Mouse (Mus musculus): Measurements from ENCODE around the gene Retnla. TPM values are rescaled to one million over a fixed set of nuclear protein-coding genes. Genes with fewer than 3 reads are reported as not detected.
"Not testable (repeated sequence)": the region's sequence is repeated elsewhere in the genome, so short reads cannot be mapped to it uniquely, and the experiment has no call there.

Retnla gene
- polyA plus RNA-seq, 1 experiment from 2014 or later = not detected

- no peak overlapping the region for H3K27ac ChIP-seq (replicated peaks; ENCODE audit: low read depth, low read length)
- no peaks in the 10 kb centered on the region for H3K9me3 ChIP-seq (ENCODE audit: control insufficient read depth, low read length)
- ATAC-seq (ENCODE audit: low read depth) (no peak), DNase-seq (ENCODE audit: low spot score) (no peak)
- H3K9ac ChIP-seq (ENCODE audit: low read depth, low read length) = no peak overlapping the region
- no peaks in the 10 kb centered on the region for H3K27me3 ChIP-seq (replicated peaks; ENCODE audit: control insufficient read depth, insufficient read depth, low read length)
- WGBS = 89% methylated on average over 6 of the region's 6 CpGs
- no peaks in the 10 kb centered on the region for H3K4me1 ChIP-seq (ENCODE audit: control insufficient read depth, insufficient read depth, low read length)
- no peaks in the 10 kb centered on the region for H3K36me3 ChIP-seq (ENCODE audit: control insufficient read depth, insufficient read depth, low read length)
- H3K4me3 ChIP-seq (ENCODE audit: low read depth, low read length) = no peak overlapping the region
- H3K4me2 ChIP-seq (ENCODE audit: low read depth, low read length) = no peak overlapping the region
Observed at GRCm38 (mm10) chr16:48818524-48818923, 23.8 kb upstream of the Retnla start.

GRCm38 (mm10) chr16:48826474-48826873, 15.9 kb upstream of the Retnla start:
- Histone ChIP-seq H3K36me3 (ENCODE audit: control insufficient read depth, insufficient read depth, low read length) (no peaks in the 10 kb centered on the region), H3K27me3 (replicated peaks; ENCODE audit: control insufficient read depth, insufficient read depth, low read length) (no peaks in the 10 kb centered on the region), H3K4me1 (ENCODE audit: control insufficient read depth, insufficient read depth, low read length) (no peaks in the 10 kb centered on the region), H3K9me3 (ENCODE audit: control insufficient read depth, low read length) (no peaks in the 10 kb centered on the region), H3K27ac (replicated peaks; ENCODE audit: low read depth, low read length) (no peak overlapping the region), H3K4me2 (ENCODE audit: low read depth, low read length) (no peak overlapping the region), H3K9ac (ENCODE audit: low read depth, low read length) (no peak overlapping the region), H3K4me3 (ENCODE audit: low read depth, low read length) (no peak overlapping the region)
- no peak for ATAC-seq (ENCODE audit: low read depth)
- WGBS = 87% methylated on average over 3 of the region's 3 CpGs
- no peak for DNase-seq (ENCODE audit: low spot score)

GRCm38 (mm10) chr16:48827625-48828024, 14.7 kb upstream of the Retnla start:
- no peak overlapping the region for H3K9ac ChIP-seq (ENCODE audit: low read depth, low read length)
- H3K4me3 ChIP-seq (ENCODE audit: low read depth, low read length) = no peak overlapping the region
- ATAC-seq (ENCODE audit: low read depth) (no peak), DNase-seq (ENCODE audit: low spot score) (no peak)
- H3K4me1 ChIP-seq (ENCODE audit: control insufficient read depth, insufficient read depth, low read length) = no peaks in the 10 kb centered on the region
- H3K27ac ChIP-seq (replicated peaks; ENCODE audit: low read depth, low read length) = no peak overlapping the region
- no peak overlapping the region for H3K4me2 ChIP-seq (ENCODE audit: low read depth, low read length)
- H3K36me3 ChIP-seq (ENCODE audit: control insufficient read depth, insufficient read depth, low read length) = no peaks in the 10 kb centered on the region
- 41% methylated on average over 1 of the region's 1 CpGs for WGBS
- no peaks in the 10 kb centered on the region for H3K27me3 ChIP-seq (replicated peaks; ENCODE audit: control insufficient read depth, insufficient read depth, low read length)
- no peaks in the 10 kb centered on the region for H3K9me3 ChIP-seq (ENCODE audit: control insufficient read depth, low read length)

- WGBS = 83% methylated on average over 4 of the region's 4 CpGs
- no peak overlapping the region for H3K4me3 ChIP-seq (ENCODE audit: low read depth, low read length)
- H3K4me1 ChIP-seq (ENCODE audit: control insufficient read depth, insufficient read depth, low read length) = no peaks in the 10 kb centered on the region
- no peaks in the 10 kb centered on the region for H3K27me3 ChIP-seq (replicated peaks; ENCODE audit: control insufficient read depth, insufficient read depth, low read length)
- no peak overlapping the region for H3K9ac ChIP-seq (ENCODE audit: low read depth, low read length)
- DNase-seq (ENCODE audit: low spot score) (no peak), ATAC-seq (ENCODE audit: low read depth) (no peak)
- H3K36me3 ChIP-seq (ENCODE audit: control insufficient read depth, insufficient read depth, low read length) = no peaks in the 10 kb centered on the region
- H3K9me3 ChIP-seq (ENCODE audit: control insufficient read depth, low read length) = no peaks in the 10 kb centered on the region
- no peak overlapping the region for H3K27ac ChIP-seq (replicated peaks; ENCODE audit: low read depth, low read length)
- no peak overlapping the region for H3K4me2 ChIP-seq (ENCODE audit: low read depth, low read length)
Observed at GRCm38 (mm10) chr16:48829060-48829459, 13.3 kb upstream of the Retnla start.

GRCm38 (mm10) chr16:48832055-48832454, 10.3 kb upstream of the Retnla start:
- WGBS = 84% methylated on average over 7 of the region's 8 CpGs
- Histone ChIP-seq H3K4me2 (ENCODE audit: low read depth, low read length) (no peak overlapping the region), H3K36me3 (ENCODE audit: control insufficient read depth, insufficient read depth, low read length) (no peaks in the 10 kb centered on the region), H3K4me3 (ENCODE audit: low read depth, low read length) (no peak overlapping the region), H3K4me1 (ENCODE audit: control insufficient read depth, insufficient read depth, low read length) (no peaks in the 10 kb centered on the region), H3K9me3 (ENCODE audit: control insufficient read depth, low read length) (0 out of 2 replicates have a peak, but pooled peaks cover 3% of the 10 kb centered on the region), H3K27ac (replicated peaks; ENCODE audit: low read depth, low read length) (no peak overlapping the region), H3K9ac (ENCODE audit: low read depth, low read length) (no peak overlapping the region), H3K27me3 (replicated peaks; ENCODE audit: control insufficient read depth, insufficient read depth, low read length) (no peaks in the 10 kb centered on the region)
- ATAC-seq (ENCODE audit: low read depth) = no peak
- DNase-seq (ENCODE audit: low spot score) = no peak

GRCm38 (mm10) chr16:48833626-48834025, 8.7 kb upstream of the Retnla start:
- 40% methylated on average over 1 of the region's 1 CpGs for WGBS
- not testable (repeated sequence) for DNase-seq (ENCODE audit: low spot score)

GRCm38 (mm10) chr16:48843671-48844386, 1.5 kb downstream of the Retnla start:
- 91% methylated on average over 4 of the region's 4 CpGs for WGBS
- Histone ChIP-seq H3K4me1 (ENCODE audit: control insufficient read depth, insufficient read depth, low read length) (no peaks in the 10 kb centered on the region), H3K9me3 (ENCODE audit: control insufficient read depth, low read length) (no peaks in the 10 kb centered on the region), H3K36me3 (ENCODE audit: control insufficient read depth, insufficient read depth, low read length) (no peaks in the 10 kb centered on the region), H3K4me3 (ENCODE audit: low read depth, low read length) (no peak overlapping the region), H3K27ac (replicated peaks; ENCODE audit: low read depth, low read length) (no peak overlapping the region), H3K27me3 (replicated peaks; ENCODE audit: control insufficient read depth, insufficient read depth, low read length) (no peaks in the 10 kb centered on the region), H3K9ac (ENCODE audit: low read depth, low read length) (no peak overlapping the region), H3K4me2 (ENCODE audit: low read depth, low read length) (no peak overlapping the region)
- DNase-seq (ENCODE audit: low spot score) (no peak), ATAC-seq (ENCODE audit: low read depth) (no peak)

More at GRCm38 (mm10) chr16:48833626-48834025, 8.7 kb upstream of the Retnla start:
- not testable (repeated sequence) for H3K4me1 ChIP-seq (ENCODE audit: control insufficient read depth, insufficient read depth, low read length); H3K9me3 ChIP-seq (ENCODE audit: control insufficient read depth, low read length); H3K27me3 ChIP-seq (replicated peaks; ENCODE audit: control insufficient read depth, insufficient read depth, low read length); H3K36me3 ChIP-seq (ENCODE audit: control insufficient read depth, insufficient read depth, low read length); ATAC-seq (ENCODE audit: low read depth); H3K4me2 ChIP-seq (ENCODE audit: low read depth, low read length); H3K4me3 ChIP-seq (ENCODE audit: low read depth, low read length); H3K9ac ChIP-seq (ENCODE audit: low read depth, low read length); H3K27ac ChIP-seq (replicated peaks; ENCODE audit: low read depth, low read length)

- not testable (repeated sequence) for H3K9me3 ChIP-seq (ENCODE audit: control insufficient read depth, low read length); ATAC-seq (ENCODE audit: low read depth); H3K4me3 ChIP-seq (ENCODE audit: low read depth, low read length); H3K27me3 ChIP-seq (replicated peaks; ENCODE audit: control insufficient read depth, insufficient read depth, low read length); H3K9ac ChIP-seq (ENCODE audit: low read depth, low read length); H3K27ac ChIP-seq (replicated peaks; ENCODE audit: low read depth, low read length); H3K4me1 ChIP-seq (ENCODE audit: control insufficient read depth, insufficient read depth, low read length); H3K36me3 ChIP-seq (ENCODE audit: control insufficient read depth, insufficient read depth, low read length); H3K4me2 ChIP-seq (ENCODE audit: low read depth, low read length); DNase-seq (ENCODE audit: low spot score)
- 89% methylated on average over 1 of the region's 1 CpGs for WGBS
Observed at GRCm38 (mm10) chr16:48865004-48865403, 22.7 kb downstream of the Retnla start.

GRCm38 (mm10) chr16:48867690-48868089, 25.3 kb downstream of the Retnla start:
- H3K4me3 ChIP-seq (ENCODE audit: low read depth, low read length) = no peak overlapping the region
- no peaks in the 10 kb centered on the region for H3K27me3 ChIP-seq (replicated peaks; ENCODE audit: control insufficient read depth, insufficient read depth, low read length)
- no peak for DNase-seq (ENCODE audit: low spot score)
- no peak for ATAC-seq (ENCODE audit: low read depth)
- H3K27ac ChIP-seq (replicated peaks; ENCODE audit: low read depth, low read length) = no peak overlapping the region
- H3K36me3 ChIP-seq (ENCODE audit: control insufficient read depth, insufficient read depth, low read length) = no peaks in the 10 kb centered on the region
- H3K4me1 ChIP-seq (ENCODE audit: control insufficient read depth, insufficient read depth, low read length) = no peaks in the 10 kb centered on the region
- H3K9me3 ChIP-seq (ENCODE audit: control insufficient read depth, low read length) = no peaks in the 10 kb centered on the region
- 76% methylated on average over 2 of the region's 2 CpGs for WGBS
- no peak overlapping the region for H3K4me2 ChIP-seq (ENCODE audit: low read depth, low read length)
- no peak overlapping the region for H3K9ac ChIP-seq (ENCODE audit: low read depth, low read length)
